ENCODE assay signal across 9 mouse cellular contexts in genomic region chr3:95986984-95987383, GRCm38 (mm10). TPM values are rescaled to one million over a fixed set of nuclear protein-coding genes. Genes with fewer than 3 reads are reported as not detected.
DNase-seq lines count a peak whose midpoint lies in the region; ATAC-seq and TF ChIP-seq lines count a peak whose summit lies in the region.
"Had no signal": no experiment of that assay in that cellular context is flagged by ENCODE, and none has a peak within 500 bp of the region (broad histone marks: within the 10 kb centered on the region; RNA-seq: fewer than 3 reads in every experiment).

No protein-coding gene starts in this region.

- peak overlapping the region; percentile 45; the same call in 1 of the 2 replicates for H3K4me3 ChIP-seq in hindbrain, embryonic 10.5 days
- no peak overlapping the region for H3K4me3 ChIP-seq in hindbrain, postnatal 0 days (ENCODE audit: low read length)
- no peak overlapping the region for H3K4me3 ChIP-seq in embryonic facial prominence, embryonic 15.5 days (replicated peaks)
- H3K4me3 ChIP-seq in liver, embryonic 13.5 days (replicated peaks), result no peak overlapping the region

- H3K4me1 ChIP-seq in hindbrain, embryonic 10.5 days (replicated peaks), result peaks cover 46% of the 10 kb centered on the region
- H3K4me1 ChIP-seq in hindbrain, postnatal 0 days (ENCODE audit: insufficient read depth, low read length), result peaks cover 23% of the 10 kb centered on the region
- H3K4me1 ChIP-seq in embryonic facial prominence, embryonic 15.5 days, result peaks cover 34% of the 10 kb centered on the region
- H3K4me1 ChIP-seq in liver, embryonic 13.5 days (replicated peaks), result peaks cover 31% of the 10 kb centered on the region

- H3K27ac ChIP-seq in hindbrain, embryonic 10.5 days, result peak overlapping the region; percentile 90
- H3K27ac ChIP-seq in hindbrain, postnatal 0 days, result no peak overlapping the region
- peak overlapping the region; percentile 86; the same call in 1 of the 2 replicates for H3K27ac ChIP-seq in embryonic facial prominence, embryonic 15.5 days (replicated peaks)
- H3K27ac ChIP-seq in liver, embryonic 13.5 days, result peak overlapping the region; percentile 67

- 0 out of 2 replicates have a peak, but pooled peaks cover 4% of the 10 kb centered on the region for H3K27me3 ChIP-seq in hindbrain, embryonic 10.5 days (ENCODE audit: insufficient read depth, poor library complexity, severe bottlenecking)
- H3K27me3 ChIP-seq in hindbrain, postnatal 0 days (ENCODE audit: insufficient read depth, low read length), result no peaks in the 10 kb centered on the region
- no peaks in the 10 kb centered on the region for H3K27me3 ChIP-seq in embryonic facial prominence, embryonic 15.5 days
- peaks cover 9% of the 10 kb centered on the region for H3K27me3 ChIP-seq in liver, embryonic 13.5 days
- H3K27me3 ChIP-seq: hindbrain, embryonic 15.5 days had no signal

- no peak for TF ChIP-seq CTCF in hindbrain, postnatal 0 days (IDR thresholded peaks at IDR 0.05; ENCODE audit: low read depth)

- H3K9me3 ChIP-seq in hindbrain, embryonic 10.5 days, result no peaks in the 10 kb centered on the region
- H3K9me3 ChIP-seq in hindbrain, postnatal 0 days (ENCODE audit: low read length), result no peaks in the 10 kb centered on the region
- no peaks in the 10 kb centered on the region for H3K9me3 ChIP-seq in embryonic facial prominence, embryonic 15.5 days (replicated peaks)
- no peaks in the 10 kb centered on the region for H3K9me3 ChIP-seq in liver, embryonic 13.5 days (replicated peaks)
- H3K9me3 ChIP-seq: hindbrain, embryonic 15.5 days had no signal

- DNase-seq in hindbrain, embryonic 10.5 days (ENCODE audit: low spot score), result no peak
- no peak for DNase-seq in hindbrain, postnatal 0 days (ENCODE audit: low spot score)
- DNase-seq in CD4-positive helper T cell, adult 2 months (ENCODE audit: low read depth, low spot score), result peak; percentile 66
- no peak for DNase-seq in liver, embryonic 13.5 days
- DNase-seq in ovary, postnatal 14 days (ENCODE audit: low spot score), result no peak
- no peak for DNase-seq in MN1 (ENCODE audit: low spot score)
- no peak for DNase-seq in kidney, postnatal 25 days

- WGBS in hindbrain, embryonic 10.5 days, result 67% methylated on average over 4 of the region's 4 CpGs
- 81% methylated on average over 4 of the region's 4 CpGs for WGBS in hindbrain, postnatal 0 days
- 71% methylated on average over 4 of the region's 4 CpGs for WGBS in embryonic facial prominence, embryonic 15.5 days
- 36% methylated on average over 4 of the region's 4 CpGs for WGBS in liver, embryonic 13.5 days (ENCODE audit: insufficient replicate concordance)

- H3K9ac ChIP-seq in hindbrain, postnatal 0 days (replicated peaks; ENCODE audit: low read length), result no peak overlapping the region
- H3K9ac ChIP-seq in embryonic facial prominence, embryonic 15.5 days, result no peak overlapping the region
- no peak overlapping the region for H3K9ac ChIP-seq in liver, embryonic 13.5 days
- H3K9ac ChIP-seq: hindbrain, embryonic 15.5 days had no signal

- ATAC-seq in hindbrain, postnatal 0 days, result no peak
- ATAC-seq in embryonic facial prominence, embryonic 15.5 days (ENCODE audit: insufficient number of reproducible peaks, low FRiP score, low TSS enrichment, low read depth), result no peak
- ATAC-seq in liver, embryonic 13.5 days (ENCODE audit: low read depth), result no peak

- H3K36me3 ChIP-seq in hindbrain, embryonic 10.5 days, result peaks cover 50% of the 10 kb centered on the region
- H3K36me3 ChIP-seq in hindbrain, postnatal 0 days (ENCODE audit: insufficient read depth, low read length), result peaks cover 34% of the 10 kb centered on the region
- H3K36me3 ChIP-seq in embryonic facial prominence, embryonic 15.5 days, result peaks cover 43% of the 10 kb centered on the region
- H3K36me3 ChIP-seq in liver, embryonic 13.5 days, result peaks cover 18% of the 10 kb centered on the region

- no peak overlapping the region for H3K4me2 ChIP-seq in hindbrain, postnatal 0 days (ENCODE audit: low read depth, low read length)
- no peak overlapping the region for H3K4me2 ChIP-seq in embryonic facial prominence, embryonic 15.5 days (replicated peaks)
- H3K4me2 ChIP-seq in liver, embryonic 13.5 days, result no peak overlapping the region

RNA-seq across cellular contexts. Expression of gene Plekho1, which starts 8.8 kb away (rescaled TPM):
- polyA plus RNA-seq in hindbrain, embryonic 10.5 days (2016; fragmentation: Nextera tagmentation; extraction: Ambion mirVana), result 75.0 and 83.5 TPM in 2 replicates
- 45.5 and 57.8 TPM in 2 replicates for total RNA-seq in hindbrain, postnatal 0 days (2014; rRNA removed)
- polyA plus RNA-seq in hindbrain, postnatal 0 days (2015; fragmentation: Nextera tagmentation; extraction: Ambion mirVana), result 37.9 and 39.0 TPM in 2 replicates
- 36.7 and 47.0 TPM in 2 replicates for polyA plus RNA-seq in embryonic facial prominence, embryonic 15.5 days (2015; fragmentation: Nextera tagmentation; extraction: Ambion mirVana)
- 6.9 and 7.8 TPM in 2 replicates for polyA plus RNA-seq in liver, embryonic 13.5 days (2015; fragmentation: Nextera tagmentation; extraction: Ambion mirVana)

RNA-seq across cellular contexts. Expression of gene Anp32e, which starts 57.9 kb away (rescaled TPM):
- 266 and 352 TPM in 2 replicates for polyA plus RNA-seq in hindbrain, embryonic 10.5 days (2016; fragmentation: Nextera tagmentation; extraction: Ambion mirVana)
- total RNA-seq in hindbrain, postnatal 0 days (2014; rRNA removed), result 26.2 and 27.5 TPM in 2 replicates
- polyA plus RNA-seq in hindbrain, postnatal 0 days (2015; fragmentation: Nextera tagmentation; extraction: Ambion mirVana), result 127 and 128 TPM in 2 replicates
- polyA plus RNA-seq in embryonic facial prominence, embryonic 15.5 days (2015; fragmentation: Nextera tagmentation; extraction: Ambion mirVana), result 173 and 175 TPM in 2 replicates
- polyA plus RNA-seq in liver, embryonic 13.5 days (2015; fragmentation: Nextera tagmentation; extraction: Ambion mirVana), result 163 and 218 TPM in 2 replicates
